Mouse (Mus musculus) CD4-positive, CD25-positive, alpha-beta regulatory T cell (primary cell): ENCODE results near the gene Nrn1l. TPM values are rescaled to one million over a fixed set of nuclear protein-coding genes. Genes with fewer than 3 reads are reported as not detected.

ENCODE experiments used
- polyA plus RNA-seq: library from polyadenylated mRNA; unstranded; fragments of 100-300 nt; shearing (Covaris generic); gene quantifications from one replicate; pipeline ENCODE4 v1.2.1, GENCODE M21; 2017

Gene Nrn1l
- 1.1 TPM for polyA plus RNA-seq

DNA sequence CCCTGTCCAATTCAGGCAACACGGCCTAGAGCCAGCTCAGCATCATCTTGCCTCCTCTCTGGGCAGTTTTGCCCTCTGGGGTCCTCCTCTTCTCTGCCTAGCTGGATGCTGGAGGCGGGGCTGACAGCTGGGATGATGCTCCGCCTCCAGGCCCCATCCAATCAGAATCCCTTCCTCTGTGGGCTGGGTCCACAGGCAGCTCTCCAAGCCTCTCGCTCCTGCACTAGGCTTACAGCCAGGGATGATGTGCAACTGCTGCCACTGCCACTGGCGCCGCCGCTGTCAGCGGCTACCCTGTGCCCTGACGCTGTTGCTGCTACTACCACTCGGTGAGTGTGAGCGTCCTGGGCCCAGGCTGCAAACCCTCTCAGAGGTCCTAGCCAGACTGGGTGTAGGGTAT lies at the start of gene Nrn1l:
Gene Nrn1l, plus strand, starts transcription at position 229 of the 400 bp plus-strand sequence.

DNA sequence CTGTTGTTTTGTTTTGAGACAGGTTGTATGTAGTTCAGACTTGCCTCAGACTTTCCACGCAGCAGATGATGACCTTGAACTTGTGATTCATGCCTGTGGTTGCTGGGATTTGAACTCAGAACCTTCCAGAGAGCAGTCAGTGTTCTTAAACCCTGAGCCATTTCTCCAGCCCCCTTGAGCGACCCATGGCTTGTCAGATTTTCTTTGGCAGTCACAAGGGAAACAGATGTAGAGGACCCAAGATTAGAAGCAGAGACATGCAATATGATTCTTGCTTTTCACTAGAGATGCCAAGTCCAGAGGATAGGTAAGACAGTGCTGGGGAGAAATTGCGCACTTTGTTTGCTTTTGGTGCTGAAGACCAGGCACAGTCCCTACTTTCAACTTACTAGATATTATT lies 40.2 kb upstream of the Nrn1l start, which contains the start of gene Cenpt:
Gene Cenpt, minus strand, starts transcription at position 101 of the 400 bp plus-strand sequence.

DNA sequence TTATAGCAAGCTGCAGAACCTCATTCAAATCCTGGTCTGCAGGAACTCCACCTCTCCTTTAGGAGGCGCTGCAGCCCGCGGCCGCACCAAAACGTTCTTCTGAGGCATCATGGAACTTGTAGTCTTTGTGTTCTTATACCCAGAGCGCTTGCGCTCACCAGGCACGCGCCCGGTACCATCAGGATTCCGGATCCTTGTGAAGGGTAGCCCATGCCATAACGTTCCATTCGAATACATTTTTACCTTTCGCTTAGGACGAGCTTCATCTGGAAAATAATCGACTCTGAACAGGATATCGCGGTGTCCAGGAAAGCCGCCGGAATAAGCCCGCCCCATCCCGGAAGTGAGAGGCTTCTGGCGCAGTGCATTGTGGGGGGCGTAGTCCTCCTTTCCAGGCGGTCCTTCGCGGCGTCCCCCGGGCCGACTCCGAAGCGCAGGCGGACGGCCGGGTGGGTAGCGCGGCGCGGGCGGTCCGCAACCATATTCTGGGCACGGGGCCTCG lies 38.6 kb upstream of the Nrn1l start, which contains the start of gene Thap11:
Gene Thap11, plus strand, starts transcription at position 418 of the 502 bp plus-strand sequence.

DNA sequence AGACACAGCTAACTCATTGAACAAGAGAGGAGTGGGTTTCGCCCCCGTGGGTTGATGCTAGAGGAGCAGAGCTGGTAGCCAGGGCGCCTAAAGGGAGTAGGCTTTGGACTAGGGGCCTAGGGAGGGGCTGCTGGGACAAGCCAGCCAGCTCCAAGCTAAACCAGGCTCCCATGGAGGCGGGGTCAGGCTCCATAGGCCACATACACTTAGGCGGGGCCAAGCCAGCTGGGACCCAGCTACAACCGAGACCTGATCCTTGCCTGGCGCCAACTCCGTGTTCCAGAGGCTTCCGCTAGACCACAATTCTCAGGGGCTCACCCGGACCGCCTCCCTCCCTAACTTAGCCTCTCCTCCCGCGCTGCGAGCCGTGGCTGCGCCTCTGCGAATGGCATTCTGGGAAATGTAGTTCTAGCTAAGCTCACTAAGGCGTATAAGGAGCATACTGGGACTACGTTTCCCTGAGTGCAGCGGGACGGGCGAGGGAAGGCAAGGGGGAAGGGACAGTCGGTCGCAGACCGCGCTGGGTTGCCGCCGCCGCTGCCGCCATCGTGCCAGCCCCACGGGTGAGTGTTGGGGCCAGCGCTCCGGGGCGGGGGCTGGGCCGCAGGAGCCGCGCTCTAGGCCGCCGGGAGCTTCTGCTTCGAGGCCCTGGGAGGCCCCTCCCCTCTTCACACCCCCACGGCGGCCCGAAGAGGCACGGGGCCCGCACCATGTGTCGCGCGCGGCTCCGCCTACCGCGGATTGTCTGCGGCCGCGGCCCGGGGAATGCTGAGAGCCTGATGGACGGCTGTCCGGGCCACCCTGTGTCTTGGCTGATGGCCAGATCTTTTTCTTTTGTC lies 33.0 kb upstream of the Nrn1l start, which contains the start of gene Nutf2:
Gene Nutf2, plus strand, starts transcription at position 438 of the 839 bp plus-strand sequence.

DNA sequence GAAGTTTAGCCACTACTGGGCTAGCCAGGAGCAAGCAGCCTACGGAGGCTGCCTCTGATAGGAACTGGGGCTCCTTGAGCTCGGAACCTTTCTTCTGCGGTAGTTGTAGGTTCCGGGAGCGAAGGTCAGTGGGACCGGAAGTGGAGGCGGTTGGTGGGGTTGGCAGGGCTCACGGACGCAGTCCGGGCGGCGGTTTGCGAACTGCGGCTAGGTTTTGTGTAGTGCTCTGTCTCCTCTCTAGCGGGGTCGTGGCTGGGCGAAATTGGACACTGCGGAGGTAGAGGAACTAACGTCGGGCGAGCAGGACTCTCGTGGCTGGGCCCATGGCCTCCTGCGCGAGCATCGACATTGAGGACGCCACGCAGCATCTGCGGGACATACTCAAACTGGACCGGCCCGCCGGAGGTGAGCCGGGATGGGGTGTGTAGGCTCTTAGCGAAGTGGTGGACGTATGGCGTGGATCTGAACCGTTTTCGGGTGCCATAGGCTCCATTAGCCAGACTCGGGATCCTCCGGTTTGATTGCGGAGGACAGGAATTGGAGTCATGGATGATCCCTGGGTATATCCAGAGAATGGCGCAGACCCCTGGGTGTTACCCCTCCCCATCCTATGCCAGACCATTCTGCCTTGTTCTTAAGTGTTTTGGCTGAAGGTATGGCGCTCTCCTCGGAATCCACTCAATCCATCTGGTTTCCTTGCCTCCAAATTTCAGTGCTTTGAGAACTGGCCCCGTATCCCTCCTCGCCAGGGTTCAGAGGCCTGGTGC lies 12.4 kb upstream of the Nrn1l start, which contains the start of gene Edc4:
Gene Edc4, plus strand, starts transcription at position 128 of the 767 bp plus-strand sequence.

DNA sequence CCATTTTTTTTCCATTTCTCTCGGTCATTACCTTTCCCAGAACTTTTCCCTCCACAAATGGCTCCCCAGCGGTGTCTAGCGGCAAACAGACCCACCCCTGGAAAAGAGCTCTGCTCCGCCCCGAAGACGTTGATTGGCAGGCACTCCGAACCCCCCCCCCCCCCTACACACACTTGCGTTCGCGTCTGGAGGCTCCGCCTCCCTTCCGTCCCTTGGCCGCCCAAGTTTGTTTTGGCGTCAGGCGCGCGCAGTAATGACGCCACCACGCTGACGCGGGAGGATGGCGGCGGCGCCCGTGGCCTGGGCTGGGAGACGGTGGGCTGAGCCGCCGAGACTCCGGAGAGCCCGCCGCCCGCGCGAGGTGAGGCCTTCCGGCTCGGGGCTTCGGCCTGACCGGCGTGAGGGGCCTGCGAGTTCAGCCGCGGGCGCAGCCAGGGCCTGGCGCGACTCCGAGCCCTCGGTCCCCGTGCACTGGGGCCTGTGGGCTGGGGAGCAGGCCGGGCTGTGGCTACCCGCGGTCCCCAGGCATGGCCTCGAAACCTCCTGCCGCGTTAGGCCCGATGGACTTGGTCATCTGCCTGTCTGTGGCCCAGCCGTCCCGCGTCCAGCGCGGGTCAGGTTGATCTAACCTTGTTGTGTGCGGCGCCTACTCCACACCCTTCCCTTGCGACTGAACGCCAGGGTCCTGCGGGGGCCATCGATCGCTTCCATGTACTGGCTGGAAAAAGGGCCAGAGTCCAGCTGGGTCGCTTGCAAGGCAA lies 7.0 kb downstream of the Nrn1l start, which contains the start of gene Pskh1:
Gene Pskh1, plus strand, starts transcription at position 262 of the 761 bp plus-strand sequence.

DNA sequence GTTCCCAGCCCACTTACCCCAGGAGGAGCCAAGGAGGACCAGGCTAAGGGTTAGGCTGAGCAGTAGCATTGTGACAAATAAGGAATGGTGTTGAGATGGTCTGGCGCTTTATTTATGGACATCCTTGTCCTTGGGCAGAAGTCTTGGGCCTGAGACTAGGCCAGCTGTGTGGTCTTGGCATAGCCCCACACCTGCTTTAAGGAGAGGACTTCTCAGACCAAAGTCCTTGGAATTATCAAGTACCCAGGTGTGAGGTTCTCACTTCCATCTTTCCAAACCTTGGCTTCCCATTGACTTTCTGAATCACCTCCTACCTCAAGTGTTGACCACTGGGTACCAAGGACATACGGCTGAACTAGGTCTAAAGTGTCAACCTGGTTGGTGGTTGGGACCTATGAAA lies 40.4 kb downstream of the Nrn1l start, which contains the start of gene Ctrl:
Gene Ctrl, minus strand, starts transcription at position 101 of the 400 bp plus-strand sequence.

DNA sequence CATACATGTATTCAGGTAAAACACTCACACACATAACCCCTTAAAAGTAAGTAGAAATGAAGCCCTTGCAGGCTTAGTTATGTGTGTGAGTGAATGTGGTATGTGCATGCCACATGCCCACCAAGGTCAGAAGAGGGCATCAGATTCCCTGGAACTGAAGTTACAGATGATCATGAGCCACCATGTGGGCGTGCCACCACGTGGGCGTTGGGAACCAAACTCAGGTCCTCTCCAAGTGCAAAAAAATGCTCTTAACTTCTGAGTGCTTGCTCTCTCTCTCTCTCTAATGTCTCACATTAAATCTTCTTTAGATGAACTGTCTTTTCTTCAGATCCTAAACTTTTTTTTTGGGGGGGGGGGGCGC lies 44.9 kb downstream of the Nrn1l start, which contains the start of gene Psmb10:
Gene Psmb10, minus strand, starts transcription at position 139 of the 364 bp plus-strand sequence.

DNA sequence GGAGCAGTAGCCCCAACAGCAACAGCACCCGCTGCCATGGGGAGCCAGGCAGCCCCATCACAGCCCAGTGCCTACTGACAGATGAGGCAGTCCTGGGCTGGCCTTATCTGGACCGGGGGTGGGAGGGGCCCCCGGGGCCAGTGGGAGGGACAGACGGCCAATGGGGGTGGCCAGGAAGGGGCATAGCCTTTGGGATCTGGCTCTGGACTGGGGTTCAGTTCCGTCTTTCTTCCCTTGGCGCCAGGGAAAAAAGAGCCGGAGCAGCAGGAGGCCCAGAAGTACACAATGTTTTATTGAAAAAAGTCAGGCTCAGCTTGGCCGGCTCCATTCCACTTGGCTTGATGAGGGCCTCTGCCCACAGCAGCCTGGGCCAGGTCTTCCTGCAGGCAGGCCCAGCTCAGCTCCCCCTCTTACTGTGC lies 50.0 kb downstream of the Nrn1l start, which contains the start of gene Lcat:
Gene Lcat, minus strand, starts transcription at position 62 of the 419 bp plus-strand sequence.

Other genes with a start within 250 kb of the Nrn1l start
- 167 TPM for gene Carmil2, start 207.3 kb upstream of the Nrn1l start, polyA plus RNA-seq
- 75.1 TPM for gene Acd, start 192.5 kb upstream of the Nrn1l start, polyA plus RNA-seq
- gene Pard6a, start 192.4 kb upstream of the Nrn1l start, polyA plus RNA-seq, result 9.0 TPM
- not detected for gene 4933405L10Rik, start 185.9 kb upstream of the Nrn1l start, polyA plus RNA-seq
- 2.1 TPM for gene Enkd1, start 185.4 kb upstream of the Nrn1l start, polyA plus RNA-seq
- 5.2 TPM for gene Gfod2, start 134.9 kb upstream of the Nrn1l start, polyA plus RNA-seq
- 23.6 TPM for gene Ranbp10, start 66.2 kb upstream of the Nrn1l start, polyA plus RNA-seq
- 0.85 TPM for gene Tsnaxip1, start 65.8 kb upstream of the Nrn1l start, polyA plus RNA-seq
- 19.7 TPM for gene Cenpt, start 40.3 kb upstream of the Nrn1l start, polyA plus RNA-seq
- 36.7 TPM for gene Thap11, start 38.4 kb upstream of the Nrn1l start, polyA plus RNA-seq
- gene Nutf2, start 33.0 kb upstream of the Nrn1l start, polyA plus RNA-seq, result 12.7 TPM
- gene Edc4, start 12.7 kb upstream of the Nrn1l start, polyA plus RNA-seq, result 80.7 TPM
- 28.6 TPM for gene Pskh1, start 6.9 kb downstream of the Nrn1l start, polyA plus RNA-seq
- 2.1 TPM for gene Ctrl, start 40.3 kb downstream of the Nrn1l start, polyA plus RNA-seq
- 402 TPM for gene Psmb10, start 44.9 kb downstream of the Nrn1l start, polyA plus RNA-seq
- 0.44 TPM for gene Lcat, start 49.8 kb downstream of the Nrn1l start, polyA plus RNA-seq
- 19.6 TPM for gene Slc12a4, start 72.5 kb downstream of the Nrn1l start, polyA plus RNA-seq
- not detected for gene Dpep3, start 85.9 kb downstream of the Nrn1l start, polyA plus RNA-seq
- 18.3 TPM for gene Dus2, start 97.8 kb downstream of the Nrn1l start, polyA plus RNA-seq
- gene Dpep2nb, start 112.4 kb downstream of the Nrn1l start, polyA plus RNA-seq, result 0.49 TPM
- gene Ddx28, start 118.3 kb downstream of the Nrn1l start, polyA plus RNA-seq, result 15.7 TPM
- gene Nfatc3, start 165.3 kb downstream of the Nrn1l start, polyA plus RNA-seq, result 139 TPM
- gene Esrp2, start 243.4 kb downstream of the Nrn1l start, polyA plus RNA-seq, result 1.2 TPM